Mouse (Mus musculus): ENCODE measurements around the gene Fcna. TPM values are rescaled to one million over a fixed set of nuclear protein-coding genes. Genes with fewer than 3 reads are reported as not detected.

Gene Fcna
- polyA plus RNA-seq, 1 experiment from 2014 or later = 3.5 TPM

- Histone ChIP-seq H3K4me2 (ENCODE audit: low read depth, low read length) (no peak overlapping the region), H3K27ac (ENCODE audit: low read length) (no peak overlapping the region), H3K4me1 (replicated peaks; ENCODE audit: control insufficient read depth, insufficient read depth, low read length) (no peaks in the 10 kb centered on the region), H3K36me3 (ENCODE audit: control insufficient read depth, insufficient read depth, low read length) (peaks cover 77% of the 10 kb centered on the region), H3K4me3 (ENCODE audit: low read length) (no peak overlapping the region), H3K27me3 (ENCODE audit: control insufficient read depth, insufficient read depth, low read depth, low read length) (no peaks in the 10 kb centered on the region), H3K9ac (ENCODE audit: low read length) (no peak overlapping the region), H3K9me3 (ENCODE audit: control insufficient read depth, low read length) (no peaks in the 10 kb centered on the region)
- 93% methylated on average over 5 of the region's 5 CpGs for WGBS
- no peak for ATAC-seq (ENCODE audit: low read depth)
These were observed 30.9 kb downstream of the Fcna start for GRCm38 (mm10) chr2:25596765-25597510.

GRCm38 (mm10) chr2:25591863-25592262, 36.0 kb downstream of the Fcna start:
- no peak overlapping the region for H3K4me3 ChIP-seq (ENCODE audit: low read length)
- no peaks in the 10 kb centered on the region for H3K9me3 ChIP-seq (ENCODE audit: control insufficient read depth, low read length)
- H3K36me3 ChIP-seq (ENCODE audit: control insufficient read depth, insufficient read depth, low read length) = peaks cover 53% of the 10 kb centered on the region
- no peaks in the 10 kb centered on the region for H3K27me3 ChIP-seq (ENCODE audit: control insufficient read depth, insufficient read depth, low read depth, low read length)
- 82% methylated on average over 2 of the region's 2 CpGs for WGBS
- H3K27ac ChIP-seq (ENCODE audit: low read length) = no peak overlapping the region
- H3K4me2 ChIP-seq (ENCODE audit: low read depth, low read length) = no peak overlapping the region
- H3K9ac ChIP-seq (ENCODE audit: low read length) = no peak overlapping the region
- no peak for ATAC-seq (ENCODE audit: low read depth)
- H3K4me1 ChIP-seq (replicated peaks; ENCODE audit: control insufficient read depth, insufficient read depth, low read length) = no peaks in the 10 kb centered on the region

- Histone ChIP-seq H3K36me3 (ENCODE audit: control insufficient read depth, insufficient read depth, low read length) (peaks cover 45% of the 10 kb centered on the region), H3K4me2 (ENCODE audit: low read depth, low read length) (no peak overlapping the region), H3K4me3 (ENCODE audit: low read length) (no peak overlapping the region), H3K4me1 (replicated peaks; ENCODE audit: control insufficient read depth, insufficient read depth, low read length) (no peaks in the 10 kb centered on the region), H3K9ac (ENCODE audit: low read length) (no peak overlapping the region), H3K9me3 (ENCODE audit: control insufficient read depth, low read length) (no peaks in the 10 kb centered on the region), H3K27me3 (ENCODE audit: control insufficient read depth, insufficient read depth, low read depth, low read length) (no peaks in the 10 kb centered on the region), H3K27ac (ENCODE audit: low read length) (no peak overlapping the region)
- no peak for ATAC-seq (ENCODE audit: low read depth)
- WGBS = 88% methylated on average over 8 of the region's 8 CpGs
These were observed 39.5 kb downstream of the Fcna start for GRCm38 (mm10) chr2:25588227-25588907.

- Histone ChIP-seq H3K36me3 (ENCODE audit: control insufficient read depth, insufficient read depth, low read length) (peaks cover 37% of the 10 kb centered on the region), H3K4me1 (replicated peaks; ENCODE audit: control insufficient read depth, insufficient read depth, low read length) (peaks cover 2% of the 10 kb centered on the region; the same call in 1 of the 2 replicates), H3K27me3 (ENCODE audit: control insufficient read depth, insufficient read depth, low read depth, low read length) (no peaks in the 10 kb centered on the region), H3K9ac (ENCODE audit: low read length) (no peak overlapping the region), H3K27ac (ENCODE audit: low read length) (no peak overlapping the region), H3K9me3 (ENCODE audit: control insufficient read depth, low read length) (no peaks in the 10 kb centered on the region), H3K4me2 (ENCODE audit: low read depth, low read length) (no peak overlapping the region), H3K4me3 (ENCODE audit: low read length) (no peak overlapping the region)
- no peak for ATAC-seq (ENCODE audit: low read depth)
- 86% methylated on average over 8 of the region's 8 CpGs for WGBS
These were observed 40.5 kb downstream of the Fcna start for GRCm38 (mm10) chr2:25587290-25587689.

- WGBS = 69% methylated on average over 3 of the region's 3 CpGs
These were observed 42.2 kb downstream of the Fcna start for GRCm38 (mm10) chr2:25585601-25586000.

GRCm38 (mm10) chr2:25584856-25585255, 43.0 kb downstream of the Fcna start:
- peaks cover 10% of the 10 kb centered on the region for H3K4me1 ChIP-seq (replicated peaks; ENCODE audit: control insufficient read depth, insufficient read depth, low read length)
- H3K4me2 ChIP-seq (ENCODE audit: low read depth, low read length) = no peak overlapping the region
- 85% methylated on average over 4 of the region's 4 CpGs for WGBS
- H3K9me3 ChIP-seq (ENCODE audit: control insufficient read depth, low read length) = no peaks in the 10 kb centered on the region
- no peak for ATAC-seq (ENCODE audit: low read depth)
- H3K27ac ChIP-seq (ENCODE audit: low read length) = no peak overlapping the region
- H3K27me3 ChIP-seq (ENCODE audit: control insufficient read depth, insufficient read depth, low read depth, low read length) = peaks cover 15% of the 10 kb centered on the region
- H3K9ac ChIP-seq (ENCODE audit: low read length) = no peak overlapping the region
- peaks cover 21% of the 10 kb centered on the region for H3K36me3 ChIP-seq (ENCODE audit: control insufficient read depth, insufficient read depth, low read length)
- H3K4me3 ChIP-seq (ENCODE audit: low read length) = no peak overlapping the region

More at GRCm38 (mm10) chr2:25585601-25586000, 42.2 kb downstream of the Fcna start:
- no peak overlapping the region for H3K4me3 ChIP-seq (ENCODE audit: low read length)
- H3K9me3 ChIP-seq (ENCODE audit: control insufficient read depth, low read length) = no peaks in the 10 kb centered on the region
- H3K9ac ChIP-seq (ENCODE audit: low read length) = no peak overlapping the region
- ATAC-seq (ENCODE audit: low read depth) = no peak
- no peak overlapping the region for H3K4me2 ChIP-seq (ENCODE audit: low read depth, low read length)
- peaks cover 8% of the 10 kb centered on the region for H3K27me3 ChIP-seq (ENCODE audit: control insufficient read depth, insufficient read depth, low read depth, low read length)
- no peak overlapping the region for H3K27ac ChIP-seq (ENCODE audit: low read length)
- H3K36me3 ChIP-seq (ENCODE audit: control insufficient read depth, insufficient read depth, low read length) = peaks cover 23% of the 10 kb centered on the region
- peaks cover 10% of the 10 kb centered on the region for H3K4me1 ChIP-seq (replicated peaks; ENCODE audit: control insufficient read depth, insufficient read depth, low read length)

- Histone ChIP-seq H3K9me3 (ENCODE audit: control insufficient read depth, low read length) (no peaks in the 10 kb centered on the region), H3K4me1 (replicated peaks; ENCODE audit: control insufficient read depth, insufficient read depth, low read length) (peaks cover 10% of the 10 kb centered on the region), H3K27me3 (ENCODE audit: control insufficient read depth, insufficient read depth, low read depth, low read length) (peaks cover 22% of the 10 kb centered on the region), H3K27ac (ENCODE audit: low read length) (no peak overlapping the region), H3K4me3 (ENCODE audit: low read length) (no peak overlapping the region), H3K4me2 (ENCODE audit: low read depth, low read length) (no peak overlapping the region), H3K36me3 (ENCODE audit: control insufficient read depth, insufficient read depth, low read length) (peaks cover 21% of the 10 kb centered on the region), H3K9ac (ENCODE audit: low read length) (no peak overlapping the region)
- no peak for ATAC-seq (ENCODE audit: low read depth)
- 85% methylated on average over 3 of the region's 3 CpGs for WGBS
These were observed 43.7 kb downstream of the Fcna start for GRCm38 (mm10) chr2:25584152-25584551.

GRCm38 (mm10) chr2:25583571-25583970, 44.3 kb downstream of the Fcna start:
- Histone ChIP-seq H3K27me3 (ENCODE audit: control insufficient read depth, insufficient read depth, low read depth, low read length) (peaks cover 28% of the 10 kb centered on the region), H3K4me1 (replicated peaks; ENCODE audit: control insufficient read depth, insufficient read depth, low read length) (peaks cover 14% of the 10 kb centered on the region), H3K4me2 (ENCODE audit: low read depth, low read length) (no peak overlapping the region), H3K36me3 (ENCODE audit: control insufficient read depth, insufficient read depth, low read length) (peaks cover 21% of the 10 kb centered on the region), H3K9ac (ENCODE audit: low read length) (no peak overlapping the region), H3K9me3 (ENCODE audit: control insufficient read depth, low read length) (no peaks in the 10 kb centered on the region), H3K4me3 (ENCODE audit: low read length) (no peak overlapping the region), H3K27ac (ENCODE audit: low read length) (no peak overlapping the region)
- ATAC-seq (ENCODE audit: low read depth) = no peak
- 48% methylated on average over 4 of the region's 4 CpGs for WGBS

GRCm38 (mm10) chr2:25583120-25583481, 44.7 kb downstream of the Fcna start:
- Histone ChIP-seq H3K27ac (ENCODE audit: low read length) (no peak overlapping the region), H3K9ac (ENCODE audit: low read length) (no peak overlapping the region), H3K4me1 (replicated peaks; ENCODE audit: control insufficient read depth, insufficient read depth, low read length) (peaks cover 18% of the 10 kb centered on the region), H3K9me3 (ENCODE audit: control insufficient read depth, low read length) (no peaks in the 10 kb centered on the region), H3K36me3 (ENCODE audit: control insufficient read depth, insufficient read depth, low read length) (peaks cover 16% of the 10 kb centered on the region), H3K4me3 (ENCODE audit: low read length) (no peak overlapping the region), H3K27me3 (ENCODE audit: control insufficient read depth, insufficient read depth, low read depth, low read length) (peaks cover 33% of the 10 kb centered on the region), H3K4me2 (ENCODE audit: low read depth, low read length) (no peak overlapping the region)
- 67% methylated on average over 6 of the region's 6 CpGs for WGBS
- ATAC-seq (ENCODE audit: low read depth) = no peak
